Mouse (Mus musculus) granulocyte monocyte progenitor cell, adult 5-6 weeks (primary cell): ENCODE measurements around the gene Cbx3. TPM values are rescaled to one million over a fixed set of nuclear protein-coding genes. Genes with fewer than 3 reads are reported as not detected.
"Not testable (repeated sequence)": the region's sequence is repeated elsewhere in the genome, so short reads cannot be mapped to it uniquely, and the experiment has no call there.

Experiments
- ATAC-seq: replicated peaks from 2 replicates; pipeline ENCODE4 v1.8.0; 2016; ENCODE audit warnings: mild to moderate bottlenecking, moderate TSS enrichment, inconsistent platforms; ENCODE audit not compliant: poor library complexity, severe bottlenecking
- total RNA-seq, 2 experiments: library from RNA; stranded (forward) in 1 of 2; stranded (reverse) in 1 of 2; fragments of 200-712, 200-1000 nt in 1 of 2; fragments of >200 nt in 1 of 2; fragmentation: Nextera tagmentation in 1 of 2; gene quantifications; 2 replicates each; pipeline ENCODE4 v1.2.3; 2014 to 2017

The Cbx3 gene
- total RNA-seq, 2 experiments from 2014 or later = 259 to 377 TPM

GRCm38 (mm10) chr6:51468891-51469561 is 1.1 kb upstream of the Cbx3 start:
- ATAC-seq = peak; percentile 49

- peak; percentile 75 for ATAC-seq
These were observed 347 bp upstream of the Cbx3 start, which contains the start of gene Hnrnpa2b1 for GRCm38 (mm10) chr6:51469715-51470310. TSS of gene Hnrnpa2b1 (minus strand) at chr6:51469894.

- ATAC-seq = no peak
These were observed 982 bp downstream of the Cbx3 start for GRCm38 (mm10) chr6:51471179-51471505.

GRCm38 (mm10) chr6:51471782-51472181 is 1.6 kb downstream of the Cbx3 start:
- no peak for ATAC-seq

GRCm38 (mm10) chr6:51472213-51472612 is 2.1 kb downstream of the Cbx3 start:
- no peak for ATAC-seq

GRCm38 (mm10) chr6:51479136-51479731 is 9.1 kb downstream of the Cbx3 start:
- ATAC-seq = no peak

GRCm38 (mm10) chr6:51481548-51481947 is 11.4 kb downstream of the Cbx3 start:
- no peak for ATAC-seq

- no peak for ATAC-seq
These were observed 13.7 kb downstream of the Cbx3 start for GRCm38 (mm10) chr6:51483861-51484260.

GRCm38 (mm10) chr6:51484556-51484955 is 14.4 kb downstream of the Cbx3 start:
- ATAC-seq = not testable (repeated sequence)

GRCm38 (mm10) chr6:51485646-51486045 is 15.5 kb downstream of the Cbx3 start:
- no peak for ATAC-seq

GRCm38 (mm10) chr6:51486076-51486710 is 16.0 kb downstream of the Cbx3 start:
- no peak for ATAC-seq

GRCm38 (mm10) chr6:51486731-51487130 is 16.6 kb downstream of the Cbx3 start:
- no peak for ATAC-seq

- ATAC-seq = no peak
These were observed 19.6 kb downstream of the Cbx3 start for GRCm38 (mm10) chr6:51489787-51490186.

- no peak for ATAC-seq
These were observed 27.4 kb downstream of the Cbx3 start for GRCm38 (mm10) chr6:51497321-51498111.

- no peak for ATAC-seq
These were observed 35.5 kb downstream of the Cbx3 start for GRCm38 (mm10) chr6:51505671-51506070.

GRCm38 (mm10) chr6:51507556-51507955 is 37.4 kb downstream of the Cbx3 start:
- no peak for ATAC-seq

- peak; percentile 99 for ATAC-seq
These were observed 38.8 kb downstream of the Cbx3 start for GRCm38 (mm10) chr6:51508750-51509648.

GRCm38 (mm10) chr6:51510094-51510493 is 39.9 kb downstream of the Cbx3 start:
- ATAC-seq = peak; percentile 70

- no peak for ATAC-seq
These were observed 40.8 kb downstream of the Cbx3 start for GRCm38 (mm10) chr6:51510946-51511345.

GRCm38 (mm10) chr6:51513745-51514144 is 43.6 kb downstream of the Cbx3 start:
- ATAC-seq = no peak
